Mouse (Mus musculus): ENCODE data around the gene Proca1. TPM values are rescaled to one million over a fixed set of nuclear protein-coding genes. Genes with fewer than 3 reads are reported as not detected.

Gene Proca1
- polyA plus RNA-seq, 1 experiment from 2014 or later = 2.8 TPM

GRCm38 (mm10) chr11:78177437-78177836, 15.8 kb upstream of the Proca1 start:
- Histone ChIP-seq H3K36me3 (ENCODE audit: control insufficient read depth, insufficient read depth, low read length) (peaks cover 24% of the 10 kb centered on the region), H3K9ac (replicated peaks; ENCODE audit: low read depth, low read length) (no peak overlapping the region), H3K4me1 (ENCODE audit: control insufficient read depth, insufficient read depth, low read length) (peaks cover 31% of the 10 kb centered on the region), H3K4me3 (ENCODE audit: low read depth, low read length) (peak overlapping the region; percentile 53), H3K9me3 (ENCODE audit: control insufficient read depth, low read length) (no peaks in the 10 kb centered on the region), H3K27ac (ENCODE audit: low read depth, low read length) (peak overlapping the region; percentile 4; the same call in 1 of the 2 replicates), H3K27me3 (ENCODE audit: control insufficient read depth, insufficient read depth, low read length) (no peaks in the 10 kb centered on the region), H3K4me2 (ENCODE audit: low read depth, low read length) (peak overlapping the region; percentile 53)
- ATAC-seq (ENCODE audit: low read depth) = no peak; the same call in 1 of the 2 replicates
- WGBS = 3% methylated on average over 10 of the region's 10 CpGs

- Histone ChIP-seq H3K27me3 (ENCODE audit: control insufficient read depth, insufficient read depth, low read length) (no peaks in the 10 kb centered on the region), H3K4me2 (ENCODE audit: low read depth, low read length) (peak overlapping the region; percentile 53), H3K27ac (ENCODE audit: low read depth, low read length) (peak overlapping the region; percentile 78), H3K4me3 (ENCODE audit: low read depth, low read length) (peak overlapping the region; percentile 53), H3K36me3 (ENCODE audit: control insufficient read depth, insufficient read depth, low read length) (peaks cover 24% of the 10 kb centered on the region), H3K9me3 (ENCODE audit: control insufficient read depth, low read length) (no peaks in the 10 kb centered on the region), H3K4me1 (ENCODE audit: control insufficient read depth, insufficient read depth, low read length) (peaks cover 32% of the 10 kb centered on the region), H3K9ac (replicated peaks; ENCODE audit: low read depth, low read length) (peak overlapping the region; percentile 41)
- WGBS = 0% methylated on average over 67 of the region's 84 CpGs
- ATAC-seq (ENCODE audit: low read depth) = peak; percentile 87
Measured at GRCm38 (mm10) chr11:78177903-78178858, 15.0 kb upstream of the Proca1 start.

DNA sequence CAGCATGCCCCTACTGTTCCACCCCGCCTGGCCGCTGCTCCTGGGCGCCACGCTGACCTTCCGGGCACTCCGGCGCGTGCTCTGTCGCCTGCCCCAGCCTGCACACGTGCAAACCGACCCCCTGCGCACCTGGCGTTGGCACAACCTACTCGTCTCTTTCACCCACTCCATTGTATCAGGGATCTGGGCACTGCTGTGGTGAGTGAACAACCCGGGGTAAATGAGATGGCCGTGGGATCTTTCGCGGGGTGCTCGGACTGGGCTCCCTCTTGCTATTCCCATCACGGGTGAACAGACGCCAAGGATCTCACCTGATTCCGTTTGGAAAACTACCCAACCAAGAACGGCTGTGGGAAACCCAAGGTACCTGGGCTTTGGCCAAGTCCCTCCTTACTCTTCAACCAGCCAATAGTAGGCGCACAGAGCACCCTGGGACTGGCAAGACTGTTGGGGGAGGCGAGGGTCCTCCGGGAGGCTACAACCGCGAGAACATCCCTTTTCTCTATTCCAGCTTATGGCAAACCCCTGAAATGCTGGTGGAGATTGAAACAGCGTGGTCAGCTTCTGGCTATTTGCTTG, 14.2 kb upstream of the Proca1 start:
- 2% methylated on average over 29 of the region's 29 CpGs for WGBS
- ATAC-seq (ENCODE audit: low read depth) = peak; percentile 3; the same call in 1 of the 2 replicates
- peak overlapping the region; percentile 53 for H3K4me2 ChIP-seq (ENCODE audit: low read depth, low read length)
- no peaks in the 10 kb centered on the region for H3K27me3 ChIP-seq (ENCODE audit: control insufficient read depth, insufficient read depth, low read length)
- H3K4me3 ChIP-seq (ENCODE audit: low read depth, low read length) = peak overlapping the region; percentile 53
- H3K9me3 ChIP-seq (ENCODE audit: control insufficient read depth, low read length) = no peaks in the 10 kb centered on the region
- H3K27ac ChIP-seq (ENCODE audit: low read depth, low read length) = peak overlapping the region; percentile 78
- peak overlapping the region; percentile 41 for H3K9ac ChIP-seq (replicated peaks; ENCODE audit: low read depth, low read length)
- H3K36me3 ChIP-seq (ENCODE audit: control insufficient read depth, insufficient read depth, low read length) = peaks cover 24% of the 10 kb centered on the region
- H3K4me1 ChIP-seq (ENCODE audit: control insufficient read depth, insufficient read depth, low read length) = peaks cover 32% of the 10 kb centered on the region

DNA sequence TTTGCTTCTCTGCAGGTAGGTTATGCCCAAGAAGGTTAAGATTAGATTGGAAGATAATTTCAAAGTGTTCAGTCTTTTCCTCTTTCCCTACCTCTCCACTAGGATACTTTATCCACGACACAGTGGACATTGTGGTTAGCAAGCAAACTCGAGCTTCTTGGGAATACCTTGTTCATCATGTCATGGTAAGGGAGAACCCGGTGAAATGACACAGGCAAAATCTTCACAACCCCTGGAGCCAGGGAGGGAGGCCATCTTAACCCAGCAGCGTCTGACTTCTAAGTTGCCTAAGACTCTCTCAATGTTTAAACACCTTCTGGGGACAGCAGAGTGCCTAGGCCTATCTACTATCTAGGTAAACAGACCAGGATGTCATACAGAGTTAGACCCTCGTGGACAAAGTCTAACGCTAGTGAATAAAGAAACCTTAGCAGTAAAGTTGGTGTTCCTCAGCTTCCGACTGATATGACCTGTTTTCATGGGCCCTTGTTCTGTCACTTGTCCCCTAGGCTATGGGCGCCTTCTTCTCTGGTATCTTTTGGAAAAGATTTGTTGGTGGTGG, 13.7 kb upstream of the Proca1 start:
- peak overlapping the region; percentile 53 for H3K4me3 ChIP-seq (ENCODE audit: low read depth, low read length)
- no peaks in the 10 kb centered on the region for H3K9me3 ChIP-seq (ENCODE audit: control insufficient read depth, low read length)
- H3K27me3 ChIP-seq (ENCODE audit: control insufficient read depth, insufficient read depth, low read length) = no peaks in the 10 kb centered on the region
- peaks cover 24% of the 10 kb centered on the region for H3K36me3 ChIP-seq (ENCODE audit: control insufficient read depth, insufficient read depth, low read length)
- 0 out of 2 replicates have a peak overlapping the region, but pooled peaks have one; percentile 41 for H3K9ac ChIP-seq (replicated peaks; ENCODE audit: low read depth, low read length)
- H3K4me2 ChIP-seq (ENCODE audit: low read depth, low read length) = peak overlapping the region; percentile 53
- no peak for ATAC-seq (ENCODE audit: low read depth)
- peak overlapping the region; percentile 78; the same call in 1 of the 2 replicates for H3K27ac ChIP-seq (ENCODE audit: low read depth, low read length)
- 27% methylated on average over 8 of the region's 8 CpGs for whole genome bisulfite sequencing
- H3K4me1 ChIP-seq (ENCODE audit: control insufficient read depth, insufficient read depth, low read length) = peaks cover 32% of the 10 kb centered on the region

- Histone ChIP-seq H3K4me1 (ENCODE audit: control insufficient read depth, insufficient read depth, low read length) (peaks cover 32% of the 10 kb centered on the region), H3K36me3 (ENCODE audit: control insufficient read depth, insufficient read depth, low read length) (peaks cover 24% of the 10 kb centered on the region), H3K27ac (ENCODE audit: low read depth, low read length) (no peak overlapping the region), H3K9ac (replicated peaks; ENCODE audit: low read depth, low read length) (no peak overlapping the region), H3K27me3 (ENCODE audit: control insufficient read depth, insufficient read depth, low read length) (no peaks in the 10 kb centered on the region), H3K4me3 (ENCODE audit: low read depth, low read length) (no peak overlapping the region), H3K9me3 (ENCODE audit: control insufficient read depth, low read length) (no peaks in the 10 kb centered on the region), H3K4me2 (ENCODE audit: low read depth, low read length) (peak overlapping the region; percentile 53; the same call in 1 of the 2 replicates)
- no peak for ATAC-seq (ENCODE audit: low read depth)
- WGBS = 78% methylated on average over 6 of the region's 6 CpGs
Measured at GRCm38 (mm10) chr11:78180081-78180761, 13.0 kb upstream of the Proca1 start.

DNA sequence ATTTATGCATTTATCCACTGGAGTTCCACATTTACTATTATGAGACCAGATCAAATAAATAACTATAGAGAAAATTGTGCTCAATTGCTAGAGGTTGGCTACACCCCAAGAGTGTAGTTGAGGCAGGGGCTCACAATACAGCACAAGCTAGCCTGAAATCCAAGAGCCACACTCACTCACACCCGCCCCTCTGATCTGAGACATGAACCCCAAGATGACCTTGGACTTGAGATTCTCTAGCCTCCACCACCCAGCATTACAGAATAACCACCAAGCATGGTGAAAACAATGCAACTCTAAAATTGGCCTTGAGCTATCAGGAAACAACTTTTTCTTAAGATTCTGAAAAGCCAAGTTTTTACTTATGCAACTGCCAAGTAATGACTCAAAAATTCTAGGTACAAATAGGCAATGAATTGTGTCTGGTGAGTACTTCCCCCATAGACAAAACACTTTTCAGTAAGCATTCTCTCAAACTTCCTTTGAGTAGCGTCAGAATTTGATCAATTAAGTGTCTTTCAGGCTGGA, 11.3 kb upstream of the Proca1 start:
- ATAC-seq (ENCODE audit: low read depth) = no peak
- peak overlapping the region; percentile 71 for H3K4me2 ChIP-seq (ENCODE audit: low read depth, low read length)
- H3K9ac ChIP-seq (replicated peaks; ENCODE audit: low read depth, low read length) = peak overlapping the region; percentile 92; the same call in 1 of the 2 replicates
- no peaks in the 10 kb centered on the region for H3K27me3 ChIP-seq (ENCODE audit: control insufficient read depth, insufficient read depth, low read length)
- no peaks in the 10 kb centered on the region for H3K9me3 ChIP-seq (ENCODE audit: control insufficient read depth, low read length)
- peaks cover 29% of the 10 kb centered on the region for H3K4me1 ChIP-seq (ENCODE audit: control insufficient read depth, insufficient read depth, low read length)
- H3K36me3 ChIP-seq (ENCODE audit: control insufficient read depth, insufficient read depth, low read length) = peaks cover 24% of the 10 kb centered on the region
- 49% methylated on average over 2 of the region's 2 CpGs for WGBS
- H3K27ac ChIP-seq (ENCODE audit: low read depth, low read length) = no peak overlapping the region
- peak overlapping the region; percentile 91 for H3K4me3 ChIP-seq (ENCODE audit: low read depth, low read length)

GRCm38 (mm10) chr11:78182450-78182849, 10.7 kb upstream of the Proca1 start:
- WGBS = 9% methylated on average over 7 of the region's 7 CpGs

More at GRCm38 (mm10) chr11:78182450-78182849, 10.7 kb upstream of the Proca1 start:
- Histone ChIP-seq H3K27me3 (ENCODE audit: control insufficient read depth, insufficient read depth, low read length) (no peaks in the 10 kb centered on the region), H3K9me3 (ENCODE audit: control insufficient read depth, low read length) (no peaks in the 10 kb centered on the region), H3K27ac (ENCODE audit: low read depth, low read length) (peak overlapping the region; percentile 93; the same call in 1 of the 2 replicates), H3K4me1 (ENCODE audit: control insufficient read depth, insufficient read depth, low read length) (peaks cover 24% of the 10 kb centered on the region), H3K4me3 (ENCODE audit: low read depth, low read length) (peak overlapping the region; percentile 91), H3K4me2 (ENCODE audit: low read depth, low read length) (peak overlapping the region; percentile 71), H3K9ac (replicated peaks; ENCODE audit: low read depth, low read length) (peak overlapping the region; percentile 92), H3K36me3 (ENCODE audit: control insufficient read depth, insufficient read depth, low read length) (peaks cover 24% of the 10 kb centered on the region)
- ATAC-seq (ENCODE audit: low read depth) = no peak
